Mouse (Mus musculus): Measurements from ENCODE around the gene 1520401A03Rik.

DNA sequence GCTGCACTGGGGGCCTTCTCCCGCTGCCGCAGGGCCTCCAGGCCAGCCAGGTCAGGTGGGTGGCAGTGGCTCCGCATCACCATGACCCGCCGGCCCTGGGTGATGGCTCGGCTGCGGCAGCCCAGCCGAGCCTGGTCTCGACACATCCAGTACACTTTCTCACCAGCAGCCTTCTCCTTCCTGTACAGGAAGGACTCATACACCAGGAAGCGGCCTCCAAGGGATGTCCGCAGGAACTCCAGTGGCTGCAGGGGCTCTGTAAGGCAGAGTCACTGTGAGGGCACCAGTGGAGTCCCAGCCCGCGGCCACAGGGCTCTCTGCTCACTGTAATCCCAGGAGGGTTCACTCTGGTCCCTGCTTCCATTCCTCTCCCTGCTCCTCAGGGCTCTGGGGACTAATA lies 33.1 kb upstream of the 1520401A03Rik start:
- TF ChIP-seq POLR2A (IDR thresholded peaks at IDR 0.05; ENCODE audit: control insufficient read depth, low read depth, low read length) (no peak), CTCF (IDR thresholded peaks at IDR 0.05; ENCODE audit: control insufficient read depth, insufficient read depth, insufficient replicate concordance, low read depth, low read length) (no peak)
